Comparison of ENCODE assay signal across 8 mouse cellular contexts in the genomic region with DNA sequence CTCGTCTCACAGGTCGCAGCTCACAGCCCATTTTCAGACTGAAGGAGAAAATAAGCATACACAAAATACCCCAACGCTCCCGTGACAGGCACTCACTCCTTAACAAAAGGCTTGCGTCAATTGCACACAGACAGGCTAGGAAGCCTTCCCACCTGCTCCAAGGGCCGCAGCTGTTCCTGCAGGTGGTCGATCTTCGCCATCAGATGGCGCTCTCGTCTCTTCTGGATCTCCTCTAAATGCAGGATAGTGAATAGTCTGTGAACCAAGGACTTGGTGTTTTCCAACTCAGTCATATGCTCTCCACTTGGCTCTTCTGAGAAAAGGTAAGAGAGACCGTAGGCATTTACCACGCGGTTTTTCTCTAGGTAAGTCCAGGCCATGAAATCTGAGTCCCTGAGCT. TPM values are rescaled to one million over a fixed set of nuclear protein-coding genes. Genes with fewer than 3 reads are reported as not detected.
A peak's percentile ranks its signal among the peaks of the same experiment; 100 is the strongest.
DNase-seq lines count a peak whose midpoint lies in the region; ATAC-seq and TF ChIP-seq lines count a peak whose summit lies in the region.

No protein-coding gene starts in this region.

- H3K9ac ChIP-seq in liver, adult 2 months (ENCODE audit: low read depth, low read length): no peak overlapping the region
- no peak overlapping the region for H3K9ac ChIP-seq in liver, embryonic 12.5 days
- no peak overlapping the region for H3K9ac ChIP-seq in intestine, postnatal 0 days (ENCODE audit: low read depth, low read length)
- no peak overlapping the region for H3K9ac ChIP-seq in midbrain, embryonic 13.5 days (replicated peaks)

- no peaks in the 10 kb centered on the region for H3K79me2 ChIP-seq in liver, adult 2 months (ENCODE audit: control insufficient read depth, insufficient read depth, low read length)

- peaks cover under 1% of the 10 kb centered on the region; the same call in 1 of the 2 replicates for H3K36me3 ChIP-seq in liver, adult 2 months (ENCODE audit: control insufficient read depth, insufficient read depth, low read length)
- H3K36me3 ChIP-seq in liver, embryonic 12.5 days: peaks cover 10% of the 10 kb centered on the region
- H3K36me3 ChIP-seq in intestine, postnatal 0 days (ENCODE audit: control insufficient read depth, insufficient read depth): peaks cover 15% of the 10 kb centered on the region
- H3K36me3 ChIP-seq in midbrain, embryonic 13.5 days: peaks cover 8% of the 10 kb centered on the region; the same call in 1 of the 2 replicates
- H3K36me3 ChIP-seq in small intestine, adult 2 months (ENCODE audit: control insufficient read depth, insufficient read depth, low read length): peaks cover 15% of the 10 kb centered on the region

- DNase-seq in liver, adult 2 months (ENCODE audit: extremely low read depth, low read depth, low spot score): peak; percentile 43
- peak; percentile 80 to 83 for DNase-seq in cerebellum, postnatal 10 days
- DNase-seq in frontal cortex, postnatal 14 days (ENCODE audit: low spot score in 2 of 2): peak; percentile 24 to 70
- peak; percentile 58 to 76 for DNase-seq in left cerebral cortex, postnatal 10 days (ENCODE audit: extremely low spot score in 1 of 2, low spot score in 2 of 2)

- H3K27me3 ChIP-seq in liver, adult 2 months (ENCODE audit: control insufficient read depth, insufficient read depth, low read length): no peaks in the 10 kb centered on the region
- no peaks in the 10 kb centered on the region for H3K27me3 ChIP-seq in liver, embryonic 12.5 days (replicated peaks)
- no peaks in the 10 kb centered on the region for H3K27me3 ChIP-seq in intestine, postnatal 0 days (replicated peaks; ENCODE audit: control insufficient read depth, insufficient read depth, low read length)
- H3K27me3 ChIP-seq in midbrain, embryonic 13.5 days: no peaks in the 10 kb centered on the region
- no peaks in the 10 kb centered on the region for H3K27me3 ChIP-seq in small intestine, adult 2 months (ENCODE audit: control insufficient read depth, insufficient read depth, low read length)

- no peak overlapping the region for H3K27ac ChIP-seq in liver, adult 2 months (replicated peaks; ENCODE audit: insufficient read depth, low read depth, low read length)
- H3K27ac ChIP-seq in liver, embryonic 12.5 days: no peak overlapping the region
- H3K27ac ChIP-seq in intestine, postnatal 0 days (ENCODE audit: low read depth, low read length): no peak overlapping the region
- no peak overlapping the region for H3K27ac ChIP-seq in midbrain, embryonic 13.5 days
- no peak overlapping the region for H3K27ac ChIP-seq in small intestine, adult 2 months (ENCODE audit: insufficient read depth, low read depth, low read length)

- no peak overlapping the region for H3K4me2 ChIP-seq in liver, embryonic 12.5 days
- H3K4me2 ChIP-seq in intestine, postnatal 0 days (replicated peaks; ENCODE audit: low read depth): no peak overlapping the region
- H3K4me2 ChIP-seq in midbrain, embryonic 13.5 days (replicated peaks): no peak overlapping the region

- no peaks in the 10 kb centered on the region for H3K9me3 ChIP-seq in liver, embryonic 12.5 days (replicated peaks)
- no peaks in the 10 kb centered on the region for H3K9me3 ChIP-seq in intestine, postnatal 0 days (ENCODE audit: control insufficient read depth)
- H3K9me3 ChIP-seq in midbrain, embryonic 13.5 days: no peaks in the 10 kb centered on the region

- H3K4me1 ChIP-seq in liver, adult 2 months (ENCODE audit: control insufficient read depth, insufficient read depth, low read length): no peaks in the 10 kb centered on the region
- H3K4me1 ChIP-seq in liver, embryonic 12.5 days: no peaks in the 10 kb centered on the region
- H3K4me1 ChIP-seq in intestine, postnatal 0 days (replicated peaks; ENCODE audit: control insufficient read depth, insufficient read depth, low read length): no peaks in the 10 kb centered on the region
- H3K4me1 ChIP-seq in midbrain, embryonic 13.5 days (replicated peaks): peaks cover 6% of the 10 kb centered on the region; the same call in 1 of the 2 replicates
- H3K4me1 ChIP-seq in small intestine, adult 2 months (ENCODE audit: control insufficient read depth, insufficient read depth, insufficient read length, low read length): no peaks in the 10 kb centered on the region

- no peak for TF ChIP-seq POLR2A in liver, adult 2 months (IDR thresholded peaks at IDR 0.05; ENCODE audit: extremely low read depth, insufficient read depth, low read length)
- TF ChIP-seq POLR2A in small intestine, adult 2 months (IDR thresholded peaks at IDR 0.05; ENCODE audit: low read depth, low read length): no peak

- WGBS in liver, adult 2 months: 19% methylated on average over 13 of the region's 13 CpGs
- 26% methylated on average over 13 of the region's 13 CpGs for WGBS in liver, embryonic 12.5 days (ENCODE audit: insufficient replicate concordance)
- 16% methylated on average over 13 of the region's 13 CpGs for WGBS in intestine, postnatal 0 days
- WGBS in midbrain, embryonic 13.5 days: 14% methylated on average over 13 of the region's 13 CpGs
- WGBS in small intestine, adult 2 months: 15% methylated on average over 13 of the region's 13 CpGs

- TF ChIP-seq CTCF in liver, adult 2 months (IDR thresholded peaks at IDR 0.05; ENCODE audit: low read depth, low read length): peak; percentile 87
- peak; percentile 88 for TF ChIP-seq CTCF in intestine, postnatal 0 days (IDR thresholded peaks at IDR 0.05; ENCODE audit: low read depth)
- TF ChIP-seq CTCF in small intestine, adult 2 months (IDR thresholded peaks at IDR 0.05; ENCODE audit: extremely low read depth, insufficient read length, insufficient replicate concordance, low read depth, low read length): peak; percentile 63; the same call in 1 of the 2 replicates

- no peak; the same call in 1 of the 2 replicates for ATAC-seq in liver, embryonic 12.5 days
- ATAC-seq in intestine, postnatal 0 days: no peak
- peak; percentile 85 for ATAC-seq in midbrain, embryonic 13.5 days

- H3K4me3 ChIP-seq in liver, adult 2 months (ENCODE audit: insufficient read depth, low read depth, low read length): no peak overlapping the region
- H3K4me3 ChIP-seq in liver, embryonic 12.5 days: no peak overlapping the region
- H3K4me3 ChIP-seq in intestine, postnatal 0 days (ENCODE audit: low read depth, low read length): no peak overlapping the region
- H3K4me3 ChIP-seq in midbrain, embryonic 13.5 days (replicated peaks): no peak overlapping the region
- no peak overlapping the region for H3K4me3 ChIP-seq in small intestine, adult 2 months (ENCODE audit: low read depth, low read length)

- intact Hi-C loops in left cerebral cortex, postnatal 10 days (cut with DNase I): loop anchor here (5.0 kb wide), 2 partner anchors 144 to 159 kb away; a partner anchor contains a TSS

RNA-seq across cellular contexts. Expression of a gene that starts 17.2 kb away (rescaled TPM):
- total RNA-seq in liver, adult 2 months (2014; rRNA removed): 27.4 and 38.2 TPM in 2 replicates
- 44.5 and 44.6 TPM in 2 replicates for polyA plus RNA-seq in liver, adult 2 months (2012; rRNA removed)
- polyA plus RNA-seq in liver, embryonic 12.5 days (2016; fragmentation: Nextera tagmentation; extraction: Ambion mirVana): 43.7 and 46.7 TPM in 2 replicates
- 132 and 135 TPM in 2 replicates for polyA plus RNA-seq in intestine, postnatal 0 days (2015; fragmentation: Nextera tagmentation; extraction: Ambion mirVana)
- 1 to 10 TPM; 5.8 to 6.4 TPM for total RNA-seq in left cerebral cortex, postnatal 10 days (2021)
- polyA plus RNA-seq in midbrain, embryonic 13.5 days (2015; fragmentation: Nextera tagmentation; extraction: Ambion mirVana): 35.1 and 39.5 TPM in 2 replicates
- 168 and 203 TPM in 2 replicates for polyA plus RNA-seq in small intestine, adult 2 months (2012; rRNA removed)

RNA-seq across cellular contexts. Expression of a gene that starts 40.0 kb away (rescaled TPM):
- 11.2 and 30.9 TPM in 2 replicates for total RNA-seq in liver, adult 2 months (2014; rRNA removed)
- 21.7 and 23.4 TPM in 2 replicates for polyA plus RNA-seq in liver, adult 2 months (2012; rRNA removed)
- polyA plus RNA-seq in liver, embryonic 12.5 days (2016; fragmentation: Nextera tagmentation; extraction: Ambion mirVana): 107 and 112 TPM in 2 replicates
- polyA plus RNA-seq in intestine, postnatal 0 days (2015; fragmentation: Nextera tagmentation; extraction: Ambion mirVana): 29.1 TPM in 2 replicates
- total RNA-seq in left cerebral cortex, postnatal 10 days (2021): 10 to 100 TPM; 18.0 to 18.1 TPM
- polyA plus RNA-seq in midbrain, embryonic 13.5 days (2015; fragmentation: Nextera tagmentation; extraction: Ambion mirVana): 24.9 and 26.8 TPM in 2 replicates
- 32.2 and 36.1 TPM in 2 replicates for polyA plus RNA-seq in small intestine, adult 2 months (2012; rRNA removed)

RNA-seq across cellular contexts. Expression of a gene that starts 51.6 kb away (rescaled TPM):
- 0.27 TPM in 1 of 2 replicates, not detected in the other for total RNA-seq in liver, adult 2 months (2014; rRNA removed)
- 0.09 and 0.12 TPM in 2 replicates for polyA plus RNA-seq in liver, adult 2 months (2012; rRNA removed)
- polyA plus RNA-seq in liver, embryonic 12.5 days (2016; fragmentation: Nextera tagmentation; extraction: Ambion mirVana): 6.5 and 6.6 TPM in 2 replicates
- polyA plus RNA-seq in intestine, postnatal 0 days (2015; fragmentation: Nextera tagmentation; extraction: Ambion mirVana): 4.1 and 4.7 TPM in 2 replicates
- total RNA-seq in left cerebral cortex, postnatal 10 days (2021): 1 to 10 TPM; 1.8 to 3.3 TPM
- 3.9 TPM in 2 replicates for polyA plus RNA-seq in midbrain, embryonic 13.5 days (2015; fragmentation: Nextera tagmentation; extraction: Ambion mirVana)
- polyA plus RNA-seq in small intestine, adult 2 months (2012; rRNA removed): 0.96 and 1.7 TPM in 2 replicates
